Comparison of ENCODE assay signal across 19 mouse cellular contexts in genomic region chr9:107417106-107417505, GRCm38 (mm10). TPM values are rescaled to one million over a fixed set of nuclear protein-coding genes. Genes with fewer than 3 reads are reported as not detected.
DNase-seq lines count a peak whose midpoint lies in the region; ATAC-seq and TF ChIP-seq lines count a peak whose summit lies in the region.
"Had no signal": no experiment of that assay in that cellular context is flagged by ENCODE, and none has a peak within 500 bp of the region (broad histone marks: within the 10 kb centered on the region; RNA-seq: fewer than 3 reads in every experiment).

No protein-coding gene starts in this region.

- no peak for TF ChIP-seq CTCF in midbrain, postnatal 0 days (IDR thresholded peaks at IDR 0.05)

- H3K9me3 ChIP-seq in hindbrain, embryonic 13.5 days = no peaks in the 10 kb centered on the region
- H3K9me3 ChIP-seq in midbrain, postnatal 0 days (ENCODE audit: low read length) = no peaks in the 10 kb centered on the region
- H3K9me3 ChIP-seq: embryonic facial prominence, embryonic 13.5 days; G1E; kidney, embryonic 15.5 days had no signal

- H3K4me1 ChIP-seq in hindbrain, embryonic 13.5 days (replicated peaks) = peaks cover 48% of the 10 kb centered on the region
- H3K4me1 ChIP-seq in midbrain, postnatal 0 days (ENCODE audit: insufficient read depth, low read length) = peaks cover 9% of the 10 kb centered on the region; the same call in 1 of the 2 replicates
- H3K4me1 ChIP-seq: kidney, embryonic 15.5 days had no signal

- WGBS in hindbrain, embryonic 13.5 days = 59% methylated on average over 6 of the region's 6 CpGs
- 38% methylated on average over 6 of the region's 6 CpGs for WGBS in midbrain, postnatal 0 days

- peak overlapping the region; percentile 58 for H3K27ac ChIP-seq in hindbrain, embryonic 13.5 days
- no peak overlapping the region for H3K27ac ChIP-seq in midbrain, postnatal 0 days (ENCODE audit: low read depth, low read length)
- H3K27ac ChIP-seq: embryonic facial prominence, embryonic 13.5 days; heart, adult 2 months; kidney, embryonic 15.5 days had no signal

- no peak overlapping the region for H3K9ac ChIP-seq in hindbrain, embryonic 13.5 days
- H3K9ac ChIP-seq in midbrain, postnatal 0 days (replicated peaks; ENCODE audit: low read length, poor library complexity, severe bottlenecking) = no peak overlapping the region
- H3K9ac ChIP-seq: embryonic facial prominence, embryonic 13.5 days; kidney, embryonic 15.5 days had no signal

- ATAC-seq in hindbrain, embryonic 13.5 days (ENCODE audit: low FRiP score) = no peak
- peak; percentile 35; the same call in 1 of the 2 replicates for ATAC-seq in midbrain, postnatal 0 days (ENCODE audit: low FRiP score)
- ATAC-seq: activated CD4-positive, CD25-positive, alpha-beta regulatory T cell, adult 4 months; forebrain, embryonic 16.5 days had no signal

- DNase-seq in gastrocnemius, adult 18-20 months (ENCODE audit: low spot score) = peak; percentile 33
- DNase-seq in gastrocnemius, postnatal 4 days (ENCODE audit: low spot score in 2 of 2) = no peak
- peak; percentile 12 for DNase-seq in NIH3T3 (ENCODE audit: low read depth)
- DNase-seq in midbrain, postnatal 0 days (ENCODE audit: low spot score) = no peak
- no peak for DNase-seq in frontal cortex, postnatal 36 days (ENCODE audit: low spot score in 2 of 2)
- DNase-seq in left cerebral cortex, adult 9 months (ENCODE audit: low spot score in 2 of 2) = no peak
- no peak for DNase-seq in lung, postnatal 4 days
- DNase-seq: heart, adult 2 months; heart, postnatal 36 days; right cerebral cortex, adult 18-20 months; thymus, postnatal 4 days had no signal

- no peaks in the 10 kb centered on the region for H3K36me3 ChIP-seq in hindbrain, embryonic 13.5 days
- no peaks in the 10 kb centered on the region for H3K36me3 ChIP-seq in midbrain, postnatal 0 days (ENCODE audit: insufficient read depth, low read length)
- H3K36me3 ChIP-seq: embryonic facial prominence, embryonic 13.5 days; G1E; kidney, embryonic 15.5 days had no signal

- H3K27me3 ChIP-seq in hindbrain, embryonic 13.5 days = no peaks in the 10 kb centered on the region
- H3K27me3 ChIP-seq in midbrain, postnatal 0 days (ENCODE audit: insufficient read depth, low read length) = no peaks in the 10 kb centered on the region

- no peak overlapping the region for H3K4me2 ChIP-seq in hindbrain, embryonic 13.5 days
- H3K4me2 ChIP-seq in midbrain, postnatal 0 days (ENCODE audit: low read depth, low read length, poor library complexity, severe bottlenecking) = no peak overlapping the region
- H3K4me2 ChIP-seq: embryonic facial prominence, embryonic 13.5 days; kidney, embryonic 15.5 days had no signal

- no peak overlapping the region for H3K4me3 ChIP-seq in hindbrain, embryonic 13.5 days
- no peak overlapping the region for H3K4me3 ChIP-seq in midbrain, postnatal 0 days (ENCODE audit: low read depth, low read length)
- H3K4me3 ChIP-seq: embryonic facial prominence, embryonic 13.5 days; heart, adult 2 months; kidney, embryonic 15.5 days; myocyte had no signal

RNA-seq across cellular contexts. Expression of gene Cacna2d2, which starts 17.7 kb away (rescaled TPM):
- under 1 TPM; 0.52 to 0.94 TPM for total RNA-seq in gastrocnemius, adult 18-20 months (2021)
- total RNA-seq in gastrocnemius, postnatal 4 days (2021) = 1 to 10 TPM; 2.6 to 2.7 TPM
- polyA plus RNA-seq in hindbrain, embryonic 13.5 days (2015; fragmentation: Nextera tagmentation; extraction: Ambion mirVana) = 7.6 and 8.3 TPM in 2 replicates
- 138 and 191 TPM in 2 replicates for total RNA-seq in midbrain, postnatal 0 days (2014; rRNA removed)
- polyA plus RNA-seq in midbrain, postnatal 0 days (2015; fragmentation: Nextera tagmentation; extraction: Ambion mirVana) = 8.4 and 9.0 TPM in 2 replicates
- total RNA-seq: liver, adult 2 months had no signal
- polyA plus RNA-seq: liver, adult 2 months had no signal

Comparison
In these comparisons a context has a peak if more than half of its experiments do, and no peak if none do; other contexts are left out.
1. DNase-seq: peak in gastrocnemius, adult 18-20 months (single experiment) and NIH3T3 (single experiment); none in gastrocnemius, postnatal 4 days (0 of 2), midbrain, postnatal 0 days (single experiment), frontal cortex, postnatal 36 days (0 of 2), left cerebral cortex, adult 9 months (0 of 2) and lung, postnatal 4 days (0 of 2).
2. RNA of gene Cacna2d2, which starts 17.7 kb away (total RNA-seq): 138 to 191 TPM in midbrain, postnatal 0 days; 2.6 to 2.7 TPM in gastrocnemius, postnatal 4 days and 0.52 to 0.94 TPM in gastrocnemius, adult 18-20 months; every median in the first group is over 10 times any median in the second.